Mouse (Mus musculus): ENCODE measurements around the gene Tnnt3.

- TF ChIP-seq CTCF (IDR thresholded peaks at IDR 0.05; ENCODE audit: borderline replicate concordance, extremely low read depth, insufficient read depth, insufficient read length) (no peak), POLR2A (IDR thresholded peaks at IDR 0.05; ENCODE audit: borderline replicate concordance, extremely low read depth, insufficient read depth, insufficient read length, poor library complexity, severe bottlenecking) (no peak)
These were observed 49.5 kb upstream of the Tnnt3 start for GRCm38 (mm10) chr7:142449038-142449617.
